Mouse (Mus musculus): ENCODE measurements at regions not wholly inside any gene's neighbourhood (a gene's known extent, or its start where the extent isn't known, plus 50 kb on each side); places are given as distances from the start of the nearest gene placed in this dataset.

DNA sequence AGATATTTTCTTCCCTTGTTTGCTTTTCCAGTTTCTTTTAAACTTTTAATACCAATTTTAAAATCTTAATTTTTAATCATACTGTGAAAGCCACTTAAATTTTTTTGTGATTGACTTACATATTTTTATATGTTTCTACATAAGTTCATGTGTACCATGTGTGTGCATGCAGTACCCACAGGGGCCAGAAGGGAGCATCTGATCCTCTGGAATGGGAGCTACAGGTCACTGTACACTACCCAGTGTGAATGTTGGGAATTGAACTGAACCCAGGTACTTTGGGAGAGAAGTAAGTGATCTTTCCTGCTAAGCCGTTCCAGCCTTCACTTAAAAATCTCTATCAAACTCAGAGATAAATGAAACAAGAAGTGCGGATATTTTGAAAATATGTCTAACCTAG lies 302.5 kb upstream of the Gm15217 start:
- H3K4me3 ChIP-seq (ENCODE audit: insufficient read depth, poor library complexity, severe bottlenecking) = no peak overlapping the region
- no peak overlapping the region for H3ac ChIP-seq (ENCODE audit: control insufficient read depth, insufficient read length, low read depth)
- H3K79me2 ChIP-seq (ENCODE audit: control insufficient read depth, insufficient read depth) = no peaks in the 10 kb centered on the region
- no peaks in the 10 kb centered on the region for H3K27me3 ChIP-seq (ENCODE audit: control insufficient read depth, insufficient read depth, insufficient read length)
- no peaks in the 10 kb centered on the region for H3K36me3 ChIP-seq (ENCODE audit: control insufficient read depth, insufficient read depth)
- no peak for TF ChIP-seq MYOD1 (IDR thresholded peaks at IDR 0.05; ENCODE audit: control insufficient read depth, insufficient read length, low read depth)
- TF ChIP-seq FOSL1 (IDR thresholded peaks at IDR 0.05; ENCODE audit: insufficient read depth, low read length, poor library complexity, severe bottlenecking) = no peak
- TF ChIP-seq CTCF (IDR thresholded peaks at IDR 0.05; ENCODE audit: control insufficient read depth, insufficient read depth, insufficient read length) = no peak
- no peak for TF ChIP-seq USF1 (IDR thresholded peaks at IDR 0.05; ENCODE audit: low read depth)
- TF ChIP-seq MAX (IDR thresholded peaks at IDR 0.05) = no peak
- no peaks in the 10 kb centered on the region for H3K79me3 ChIP-seq (ENCODE audit: low read depth)

DNA sequence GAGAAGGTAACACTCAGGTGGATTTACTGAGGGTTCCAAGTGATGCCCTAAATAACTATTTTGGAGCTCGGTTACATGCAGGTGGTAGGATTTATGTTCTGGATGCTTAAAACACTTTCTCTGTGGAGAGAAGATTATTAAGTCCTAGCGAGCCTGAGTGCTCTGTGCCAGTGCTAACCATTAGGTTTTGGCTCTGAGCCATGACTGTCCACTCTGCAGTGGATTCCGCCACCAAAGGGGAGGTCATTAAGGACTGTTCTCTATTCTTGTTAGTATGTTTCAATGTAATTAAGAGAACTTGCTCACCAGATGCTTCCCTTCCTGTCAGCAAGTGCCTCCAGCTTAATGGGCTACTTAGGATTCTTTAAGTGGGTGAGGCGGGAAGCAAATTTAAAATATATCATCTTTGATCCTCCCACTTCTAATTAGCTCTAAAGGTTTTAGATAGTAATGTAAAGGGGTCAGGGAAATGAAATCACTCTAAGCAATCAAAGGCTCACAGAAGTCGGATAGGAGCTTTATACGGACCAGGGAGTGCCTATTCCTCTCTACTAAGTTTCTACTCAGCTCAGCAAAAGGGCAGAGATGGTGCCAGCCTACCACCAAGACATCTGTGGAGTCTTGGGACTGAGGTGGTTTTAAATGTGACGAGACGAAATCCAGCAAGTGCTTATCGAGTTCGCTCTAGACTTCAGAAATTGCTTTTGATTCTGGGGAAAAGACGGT lies 301.6 kb upstream of the Gm15217 start:
- TF ChIP-seq USF1 (IDR thresholded peaks at IDR 0.05; ENCODE audit: low read depth) = no peak
- no peak for TF ChIP-seq FOSL1 (IDR thresholded peaks at IDR 0.05; ENCODE audit: insufficient read depth, low read length, poor library complexity, severe bottlenecking)
- no peak for TF ChIP-seq MYOG (IDR thresholded peaks at IDR 0.05; ENCODE audit: control insufficient read depth, extremely low read depth, insufficient read length)
- TF ChIP-seq MAX (IDR thresholded peaks at IDR 0.05) = no peak
- TF ChIP-seq CTCF (IDR thresholded peaks at IDR 0.05; ENCODE audit: control insufficient read depth, insufficient read depth, insufficient read length) = no peak
- TF ChIP-seq MYOD1 (IDR thresholded peaks at IDR 0.05; ENCODE audit: control insufficient read depth, insufficient read length, low read depth) = no peak
- TF ChIP-seq CEBPB (IDR thresholded peaks at IDR 0.05; ENCODE audit: low read depth) = no peak
- no peak overlapping the region for H3ac ChIP-seq (ENCODE audit: control insufficient read depth, insufficient read length, low read depth)
- no peaks in the 10 kb centered on the region for H3K79me2 ChIP-seq (ENCODE audit: control insufficient read depth, insufficient read depth)
- H3K4me3 ChIP-seq (ENCODE audit: insufficient read depth, poor library complexity, severe bottlenecking) = no peak overlapping the region
- no peaks in the 10 kb centered on the region for H3K79me3 ChIP-seq (ENCODE audit: low read depth)
- no peaks in the 10 kb centered on the region for H3K27me3 ChIP-seq (ENCODE audit: control insufficient read depth, insufficient read depth, insufficient read length)
- no peaks in the 10 kb centered on the region for H3K36me3 ChIP-seq (ENCODE audit: control insufficient read depth, insufficient read depth)

DNA sequence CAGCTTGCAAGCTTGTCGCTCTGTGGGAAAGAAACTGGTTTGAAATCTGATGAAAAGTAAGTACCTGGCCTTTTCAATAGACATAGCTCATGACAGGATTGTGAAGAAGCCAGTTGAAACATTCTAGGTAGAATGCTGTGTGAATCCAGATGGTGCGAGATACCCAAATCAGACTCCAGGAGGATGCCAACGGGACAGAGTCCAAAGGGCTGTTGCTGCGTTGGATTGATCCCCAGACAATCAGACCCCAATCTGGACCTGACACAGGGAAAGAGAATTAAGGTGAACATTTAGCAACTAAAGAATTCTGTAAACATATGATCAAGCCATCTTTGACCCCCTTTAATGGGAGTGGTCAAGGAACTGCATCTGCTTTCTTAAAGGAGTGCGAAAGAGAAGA lies 296.6 kb upstream of the Gm15217 start:
- no peak overlapping the region for H3K4me3 ChIP-seq (ENCODE audit: insufficient read depth, poor library complexity, severe bottlenecking)
- TF ChIP-seq CEBPB (IDR thresholded peaks at IDR 0.05; ENCODE audit: low read depth) = no peak
- H3K79me2 ChIP-seq (ENCODE audit: control insufficient read depth, insufficient read depth) = no peaks in the 10 kb centered on the region
- H3K27me3 ChIP-seq (ENCODE audit: control insufficient read depth, insufficient read depth, insufficient read length) = no peaks in the 10 kb centered on the region
- H3ac ChIP-seq (ENCODE audit: control insufficient read depth, insufficient read length, low read depth) = no peak overlapping the region
- no peaks in the 10 kb centered on the region for H3K79me3 ChIP-seq (ENCODE audit: low read depth)
- no peaks in the 10 kb centered on the region for H3K36me3 ChIP-seq (ENCODE audit: control insufficient read depth, insufficient read depth)

DNA sequence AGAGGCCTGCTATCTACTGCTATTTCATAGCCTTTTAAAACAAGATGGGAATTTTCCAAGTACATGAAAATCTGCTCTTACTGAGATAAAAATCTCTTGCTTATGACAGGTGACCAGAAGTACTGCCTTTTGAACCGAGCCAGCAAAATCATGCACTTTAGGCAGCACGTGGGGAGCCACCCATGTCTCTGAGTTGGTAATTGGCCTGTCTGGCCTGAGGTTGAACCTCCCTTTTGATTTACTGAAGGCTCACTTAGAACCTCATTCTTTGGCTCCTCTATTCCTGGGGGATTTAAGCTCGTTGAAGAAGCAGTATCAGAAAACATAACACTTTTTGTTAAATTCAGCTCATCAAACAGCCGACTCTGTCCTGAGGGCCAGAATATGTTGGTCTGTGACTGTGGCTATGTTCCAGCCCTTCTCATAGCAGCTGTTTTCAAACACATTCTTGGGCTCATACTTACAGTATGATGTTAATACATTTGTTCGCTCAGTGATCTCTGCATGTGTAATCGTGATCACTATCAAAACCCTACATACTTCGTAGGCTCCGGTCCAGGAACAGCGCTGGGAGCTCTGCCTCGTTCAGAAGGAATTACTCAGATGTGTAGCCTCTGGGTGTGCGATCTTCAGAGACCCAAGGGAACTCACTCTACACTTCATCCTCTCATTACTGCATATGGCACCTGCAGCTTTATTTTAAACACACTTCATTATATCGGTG lies 290.1 kb upstream of the Gm15217 start:
- TF ChIP-seq FOSL1 (IDR thresholded peaks at IDR 0.05; ENCODE audit: insufficient read depth, low read length, poor library complexity, severe bottlenecking) = no peak
- H3K4me3 ChIP-seq (ENCODE audit: insufficient read depth, poor library complexity, severe bottlenecking) = no peak overlapping the region

DNA sequence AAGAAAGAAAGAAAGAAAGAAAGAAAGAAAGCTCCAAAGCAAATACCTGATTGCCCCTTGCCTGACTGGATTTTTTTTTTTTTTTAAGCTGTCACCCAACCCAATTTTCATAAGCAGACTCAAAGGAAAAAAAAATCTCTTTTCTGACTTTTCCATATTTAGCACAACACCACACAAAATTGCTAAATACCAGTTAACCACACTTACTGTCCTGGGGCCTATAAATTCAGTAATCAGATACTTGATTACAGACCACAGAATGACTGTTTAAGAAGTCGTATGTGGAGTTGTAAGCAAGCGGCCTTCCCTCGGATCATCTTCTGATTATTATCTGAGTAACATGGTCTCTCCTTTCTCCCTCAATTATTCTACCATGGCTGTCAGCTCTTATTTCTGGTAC lies 263.3 kb upstream of the Gm15217 start:
- TF ChIP-seq MYOD1 (IDR thresholded peaks at IDR 0.05; ENCODE audit: control insufficient read depth, insufficient read length, low read depth) = no peak
- no peak for TF ChIP-seq MAX (IDR thresholded peaks at IDR 0.05)
- TF ChIP-seq CEBPB (IDR thresholded peaks at IDR 0.05; ENCODE audit: low read depth) = peak; percentile 67
- Histone ChIP-seq H3ac (ENCODE audit: control insufficient read depth, insufficient read length, low read depth) (no peak overlapping the region), H3K79me3 (ENCODE audit: low read depth) (no peaks in the 10 kb centered on the region), H3K4me3 (ENCODE audit: insufficient read depth, poor library complexity, severe bottlenecking) (no peak overlapping the region), H3K27me3 (ENCODE audit: control insufficient read depth, insufficient read depth, insufficient read length) (peaks cover 5% of the 10 kb centered on the region), H3K79me2 (ENCODE audit: control insufficient read depth, insufficient read depth) (no peaks in the 10 kb centered on the region), H3K36me3 (ENCODE audit: control insufficient read depth, insufficient read depth) (no peaks in the 10 kb centered on the region)

More for the DNA sequence above, 290.1 kb upstream of the Gm15217 start:
- no peaks in the 10 kb centered on the region for H3K27me3 ChIP-seq (ENCODE audit: control insufficient read depth, insufficient read depth, insufficient read length)
- H3K79me3 ChIP-seq (ENCODE audit: low read depth) = no peaks in the 10 kb centered on the region
- H3K36me3 ChIP-seq (ENCODE audit: control insufficient read depth, insufficient read depth) = no peaks in the 10 kb centered on the region
- no peaks in the 10 kb centered on the region for H3K79me2 ChIP-seq (ENCODE audit: control insufficient read depth, insufficient read depth)
- no peak overlapping the region for H3ac ChIP-seq (ENCODE audit: control insufficient read depth, insufficient read length, low read depth)

DNA sequence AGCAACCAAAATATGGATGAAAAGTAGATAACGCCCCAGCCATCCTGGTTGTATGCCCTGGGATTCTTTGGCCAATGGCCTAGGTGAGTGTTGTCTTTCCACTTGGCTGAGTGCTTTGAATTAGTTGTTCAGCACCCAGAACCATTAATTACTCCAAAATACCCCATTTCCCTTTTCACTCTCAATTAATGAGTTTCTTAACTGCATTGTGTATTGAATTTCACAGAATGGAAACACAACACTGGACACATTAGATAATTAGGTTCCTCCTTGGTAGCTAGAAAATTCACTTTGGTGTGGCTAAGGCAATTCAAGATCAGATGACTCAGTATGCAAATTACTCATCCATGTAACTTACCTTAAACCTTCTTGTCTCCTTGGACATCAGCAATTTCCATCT lies 252.7 kb upstream of the Gm15217 start:
- Histone ChIP-seq H3K27me3 (ENCODE audit: control insufficient read depth, insufficient read depth, insufficient read length) (no peaks in the 10 kb centered on the region), H3K4me3 (ENCODE audit: insufficient read depth, poor library complexity, severe bottlenecking) (no peak overlapping the region)
- no peak for TF ChIP-seq USF1 (IDR thresholded peaks at IDR 0.05; ENCODE audit: low read depth)
- TF ChIP-seq FOSL1 (IDR thresholded peaks at IDR 0.05; ENCODE audit: insufficient read depth, low read length, poor library complexity, severe bottlenecking) = no peak
- no peak for TF ChIP-seq MAX (IDR thresholded peaks at IDR 0.05)
- no peak for TF ChIP-seq MYOG (IDR thresholded peaks at IDR 0.05; ENCODE audit: control insufficient read depth, extremely low read depth, insufficient read length)

More for the DNA sequence above, 252.7 kb upstream of the Gm15217 start:
- H3K36me3 ChIP-seq (ENCODE audit: control insufficient read depth, insufficient read depth) = no peaks in the 10 kb centered on the region
- no peaks in the 10 kb centered on the region for H3K79me3 ChIP-seq (ENCODE audit: low read depth)
- H3K79me2 ChIP-seq (ENCODE audit: control insufficient read depth, insufficient read depth) = no peaks in the 10 kb centered on the region
- no peak overlapping the region for H3ac ChIP-seq (ENCODE audit: control insufficient read depth, insufficient read length, low read depth)
